Mouse (Mus musculus): ENCODE measurements around the gene Snx33. TPM values are rescaled to one million over a fixed set of nuclear protein-coding genes. Genes with fewer than 3 reads are reported as not detected.

The Snx33 gene
- total RNA-seq (2023): 10 to 100 TPM; 12.8 to 14.1 TPM

DNA sequence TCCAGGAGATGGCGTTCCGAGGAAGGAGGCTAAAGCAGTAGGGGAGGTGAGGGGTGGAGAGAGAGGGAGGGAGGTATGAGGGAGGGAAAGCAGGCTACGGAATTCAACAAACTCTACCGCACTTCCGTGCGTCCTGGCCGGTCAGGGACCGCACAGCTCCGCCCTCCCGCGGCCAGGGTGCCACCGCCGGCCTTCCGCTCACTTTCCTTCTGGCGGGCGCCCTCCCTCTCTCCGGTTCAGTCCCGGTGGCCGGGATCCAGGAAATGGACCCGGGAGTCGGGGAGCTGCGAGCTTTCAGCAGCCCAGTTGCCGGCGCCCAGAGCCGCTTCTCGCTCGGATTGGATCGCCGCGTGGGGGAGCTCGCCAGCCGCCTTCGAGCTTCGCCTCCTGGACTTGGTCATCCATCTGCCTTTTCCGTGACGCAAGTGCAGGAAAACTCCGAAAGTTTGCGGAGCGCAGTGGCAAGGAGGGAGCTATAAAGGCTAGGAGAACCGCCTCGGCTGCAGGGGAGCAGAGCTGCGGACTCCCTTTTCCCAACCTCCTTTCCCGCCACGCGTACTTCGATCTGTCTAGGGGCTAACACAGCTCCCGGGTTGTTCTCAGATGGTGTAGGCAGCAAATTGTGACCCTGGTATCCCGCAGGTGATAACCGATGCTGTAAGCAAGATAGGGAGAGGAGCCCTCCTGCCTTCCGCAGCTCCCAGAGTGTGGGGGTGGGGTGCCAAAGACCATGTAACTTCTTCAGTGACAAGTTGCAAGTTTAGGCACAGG lies at the start of gene Snx33:
Gene Snx33, minus strand, starts transcription at position 331 of the 771 bp plus-strand sequence.

DNA sequence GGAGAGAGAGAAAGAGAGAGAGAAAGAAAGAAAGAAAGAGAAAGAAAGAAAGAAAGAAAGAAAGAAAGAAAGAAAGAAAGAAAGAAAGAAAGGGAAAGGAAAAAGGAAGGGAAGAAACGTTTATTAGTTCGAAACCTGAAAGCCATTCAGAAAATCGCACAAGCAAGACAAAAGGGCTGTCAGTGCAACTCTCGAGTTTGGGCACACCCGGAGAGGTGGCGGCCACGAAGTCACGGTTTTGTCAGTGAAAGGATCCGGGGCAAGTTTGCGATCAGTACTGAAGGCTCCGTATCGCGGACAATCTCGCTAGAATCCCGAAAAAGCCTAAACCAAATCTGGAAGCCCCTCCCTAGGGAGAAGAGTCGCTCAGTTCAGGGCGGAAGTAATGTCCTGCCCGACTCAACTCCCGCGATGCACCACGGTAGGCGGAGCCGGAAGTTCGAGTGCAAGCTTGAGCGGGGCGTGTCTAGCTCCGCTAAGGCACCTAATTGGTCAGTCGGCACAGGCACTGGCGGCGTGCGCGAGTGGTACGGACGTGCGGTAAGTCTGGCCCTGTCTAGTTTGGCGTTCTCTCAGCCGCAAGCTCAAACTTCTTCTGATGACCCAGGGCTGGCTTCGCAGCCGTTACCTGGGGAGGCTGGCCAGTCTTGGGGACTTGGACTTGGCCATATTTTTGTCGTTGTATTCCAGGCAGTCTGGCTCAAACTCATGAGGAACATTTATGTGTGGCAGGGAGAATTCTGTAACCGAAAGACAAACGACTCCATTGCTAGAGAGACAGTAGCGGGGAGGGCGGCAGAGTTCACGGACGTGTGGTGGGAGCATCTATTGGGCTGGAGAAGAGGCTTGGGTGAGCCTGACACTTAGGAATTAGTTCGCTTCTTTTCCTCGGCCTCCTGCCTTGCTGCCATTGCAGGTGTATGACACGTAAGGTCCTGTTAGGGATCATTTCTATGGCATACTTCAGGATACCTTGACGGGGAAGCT lies 22.5 kb upstream of the Snx33 start, which contains the start of gene Snupn:
Gene Snupn, plus strand, starts transcription at position 465 of the 987 bp plus-strand sequence.

DNA sequence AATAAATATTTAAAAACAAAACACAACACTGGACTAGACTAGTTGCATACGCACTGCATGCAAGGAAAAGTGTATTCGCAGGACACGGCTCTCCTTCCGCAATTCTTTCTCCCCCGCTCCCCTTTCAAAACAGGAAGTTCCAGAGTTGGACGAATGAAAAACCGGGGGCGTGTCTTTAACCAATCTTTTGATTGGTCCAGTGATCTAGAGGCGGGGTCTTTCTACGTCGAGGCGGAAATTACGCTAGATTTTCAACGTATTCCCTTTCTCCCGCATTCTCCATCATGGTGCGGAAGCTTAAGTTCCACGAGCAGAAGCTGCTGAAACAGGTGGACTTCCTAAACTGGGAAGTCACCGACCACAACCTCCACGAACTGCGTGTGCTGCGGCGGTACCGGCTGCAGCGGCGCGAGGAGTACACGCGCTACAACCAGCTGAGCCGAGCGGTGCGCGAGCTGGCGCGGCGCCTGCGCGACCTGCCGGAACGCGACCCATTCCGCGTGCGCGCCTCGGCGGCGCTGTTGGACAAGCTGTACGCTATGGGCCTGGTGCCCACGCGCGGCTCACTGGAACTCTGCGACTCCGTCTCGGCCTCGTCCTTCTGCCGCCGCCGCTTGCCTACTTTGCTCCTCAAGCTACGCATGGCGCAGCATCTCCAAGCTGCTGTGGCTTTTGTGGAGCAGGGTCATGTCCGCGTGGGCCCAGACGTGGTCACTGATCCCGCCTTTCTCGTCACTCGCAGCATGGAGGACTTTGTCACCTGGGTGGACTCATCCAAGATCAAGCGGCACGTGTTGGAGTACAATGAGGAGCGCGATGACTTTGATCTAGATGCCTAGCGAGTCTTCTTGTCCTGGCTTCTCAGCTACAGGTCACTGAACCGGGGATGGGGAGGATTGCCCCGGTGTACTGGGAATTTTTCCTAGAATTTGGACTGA lies 9.3 kb upstream of the Snx33 start, which contains the start of gene Imp3:
Gene Imp3, plus strand, starts transcription at position 253 of the 938 bp plus-strand sequence.

Other genes starting within 250 kb of the Snx33 start
- not detected for gene Lingo1, start 131.9 kb downstream of the Snx33 start, total RNA-seq (2023)
- not detected for gene Odf3l1, start 63.7 kb downstream of the Snx33 start, total RNA-seq (2023)
- gene Cspg4, start 63.3 kb downstream of the Snx33 start, total RNA-seq (2023): not detected
- gene Imp3, start 9.1 kb upstream of the Snx33 start, total RNA-seq (2023): 10 to 100 TPM; 73.8 to 76.2 TPM
- gene Snupn, start 22.5 kb upstream of the Snx33 start, total RNA-seq (2023): 10 to 100 TPM in 1 of 2 experiments, 1 to 10 TPM in 1; 9.5 to 12.5 TPM
- gene Ptpn9, start 66.6 kb upstream of the Snx33 start, total RNA-seq (2023): 10 to 100 TPM; 15.1 to 16.6 TPM
- 100 to 1,000 TPM; 145 to 149 TPM for gene Sin3a, start 143.7 kb upstream of the Snx33 start, total RNA-seq (2023)
- 100 to 1,000 TPM; 112 to 135 TPM for gene Man2c1, start 202.3 kb upstream of the Snx33 start, total RNA-seq (2023)
- gene Neil1, start 219.9 kb upstream of the Snx33 start, total RNA-seq (2023): 10 to 100 TPM; 45.6 to 58.4 TPM
- 100 to 1,000 TPM; 120 to 122 TPM for gene Commd4, start 230.0 kb upstream of the Snx33 start, total RNA-seq (2023)